Mouse (Mus musculus) left cerebral cortex, adult 18-20 months (tissue): ENCODE data around the gene Gpr158. TPM values are rescaled to one million over a fixed set of nuclear protein-coding genes. Genes with fewer than 3 reads are reported as not detected.
A peak's percentile ranks its signal among the peaks of the same experiment; 100 is the strongest.
"Not testable (repeated sequence)": the region's sequence is repeated elsewhere in the genome, so short reads cannot be mapped to it uniquely, and the experiment has no call there.

ENCODE experiments used
- DNase-seq, 2 experiments: peaks; one replicate each; pipeline ENCODE4 v3.0.0; 2021 to 2022; ENCODE audit warnings: low spot score in 2 of 2, mixed read lengths in 1 of 2
- long read RNA-seq, 2 experiments: library from polyadenylated mRNA; stranded (forward); transcript quantifications; one replicate each; pipeline ENCODE4 v2.0.0; 2021
- total RNA-seq, 2 experiments: library from RNA; stranded (reverse); gene quantifications; 2 replicates each; pipeline ENCODE4 v1.2.3; 2021

Gpr158 gene
- 100 to 1,000 TPM; 112 to 122 TPM for total RNA-seq
- long read RNA-seq, experiment 1, full-length matches to known transcripts: 23 of 44 reads
- long read RNA-seq, experiment 1, partial matches to known transcripts: 20 of 44 reads
- long read RNA-seq, experiment 1, other reads (novel, unspliced or antisense): 1 of 44 reads
- long read RNA-seq, experiment 2, full-length matches to known transcripts: 2 of 16 reads
- long read RNA-seq, experiment 2, partial matches to known transcripts: 5 of 16 reads
- long read RNA-seq, experiment 2, other reads (novel, unspliced or antisense): 9 of 16 reads

- peak; percentile 92 to 93 for DNase-seq
These were observed at the start of gene Gpr158 for GRCm38 (mm10) chr2:21367345-21368111. Gene Gpr158, plus strand, starts transcription at chr2:21367542.

- DNase-seq: peak; percentile 46 to 68
These were observed 23.5 kb upstream of the Gpr158 start for GRCm38 (mm10) chr2:21343821-21344220.

DNA sequence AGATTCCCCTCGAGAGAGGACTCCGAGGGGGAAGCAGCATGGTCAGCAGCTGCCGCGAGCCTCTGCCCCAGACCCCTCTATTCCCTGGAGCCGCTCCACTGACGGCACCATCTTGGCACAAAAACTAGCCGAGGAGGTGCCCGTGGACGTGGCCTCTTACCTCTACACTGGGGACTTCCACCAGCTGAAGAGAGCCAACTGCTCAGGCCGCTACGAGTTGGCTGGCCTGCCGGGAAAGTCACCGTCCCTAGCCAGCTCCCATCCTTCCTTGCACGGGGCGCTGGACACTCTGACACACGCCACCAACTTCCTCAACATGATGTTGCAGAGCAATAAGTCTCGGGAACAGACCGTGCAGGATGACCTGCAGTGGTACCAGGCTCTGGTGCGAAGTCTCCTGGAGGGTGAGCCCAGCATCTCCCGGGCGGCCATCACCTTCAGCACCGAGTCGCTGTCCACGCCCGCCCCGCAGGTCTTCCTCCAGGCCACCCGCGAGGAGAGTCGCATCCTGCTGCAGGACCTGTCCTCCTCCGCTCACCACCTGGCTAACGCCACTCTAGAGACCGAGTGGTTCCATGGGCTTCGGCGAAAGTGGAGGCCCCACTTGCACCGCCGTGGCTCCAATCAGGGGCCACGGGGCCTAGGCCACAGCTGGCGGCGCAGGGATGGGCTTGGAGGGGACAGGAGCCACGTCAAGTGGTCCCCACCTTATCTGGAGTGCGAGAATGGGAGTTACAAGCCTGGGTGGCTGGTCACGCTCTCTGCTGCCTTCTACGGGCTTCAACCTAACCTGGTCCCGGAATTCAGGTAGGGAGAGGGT is 1.2 kb downstream of the Gpr158 start:
- peak; percentile 7 to 34 for DNase-seq

- DNase-seq: no peak
These were observed 1.8 kb downstream of the Gpr158 start for GRCm38 (mm10) chr2:21369171-21369485.

DNA sequence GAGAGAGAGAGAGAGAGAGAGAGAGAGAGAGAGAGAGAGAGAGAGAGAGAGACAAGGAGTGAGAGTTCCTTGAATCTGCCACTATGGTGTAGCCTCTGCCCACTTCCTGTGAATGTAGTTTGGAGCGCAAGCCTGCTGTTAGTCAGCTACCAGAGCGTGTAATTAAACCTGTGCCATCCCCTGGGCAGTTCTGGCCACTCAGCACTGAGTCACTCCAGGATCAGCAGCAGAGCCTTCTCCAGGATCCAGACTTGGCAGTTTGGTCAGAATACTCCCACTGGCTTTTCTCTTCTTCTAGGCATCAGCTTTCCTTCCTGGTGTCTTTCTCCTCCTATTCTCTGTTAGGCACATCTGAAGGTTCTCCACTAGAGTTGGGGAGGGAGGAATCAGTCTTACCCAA is 2.2 kb downstream of the Gpr158 start:
- peak; percentile 44 to 62 for DNase-seq

DNA sequence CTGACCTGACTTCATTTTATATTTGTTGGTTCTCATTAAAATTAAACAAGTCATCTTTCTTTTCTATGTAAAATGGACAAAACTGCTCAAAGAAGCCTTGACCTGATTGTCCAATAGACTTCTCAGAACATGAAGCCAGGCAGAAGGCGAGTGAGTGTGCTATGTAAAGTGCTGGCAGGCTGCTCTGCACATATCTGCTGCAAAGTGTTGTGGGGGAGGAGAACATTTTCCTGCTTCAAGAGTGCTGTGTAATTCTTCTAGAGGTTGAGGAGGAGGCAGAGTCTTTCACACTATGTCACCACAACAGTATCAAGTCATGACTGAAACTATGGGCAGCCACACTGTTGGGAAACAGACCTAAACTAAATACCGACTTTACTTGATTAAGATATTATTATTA is 12.2 kb downstream of the Gpr158 start:
- DNase-seq: peak; percentile 34 to 58

DNA sequence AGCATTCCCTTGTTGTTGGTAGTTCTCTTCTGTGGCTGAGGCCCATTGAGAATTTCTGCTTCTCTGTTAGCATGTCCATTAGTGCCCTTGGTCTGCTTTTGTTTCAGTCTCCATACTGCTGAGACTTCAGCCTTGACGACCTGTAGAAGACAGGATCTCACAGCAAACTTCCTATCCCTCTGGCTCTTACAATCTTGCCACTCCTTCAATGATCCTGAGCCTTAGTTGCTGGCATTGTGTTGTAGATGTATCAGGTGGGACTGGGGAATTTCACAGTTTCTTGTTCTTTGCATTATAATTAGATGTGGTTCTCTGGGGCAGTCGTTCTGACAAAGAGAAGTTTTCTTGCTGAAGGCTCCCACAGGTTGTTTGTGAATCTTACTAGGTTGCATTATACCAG is 25.4 kb downstream of the Gpr158 start:
- DNase-seq: no peak

DNA sequence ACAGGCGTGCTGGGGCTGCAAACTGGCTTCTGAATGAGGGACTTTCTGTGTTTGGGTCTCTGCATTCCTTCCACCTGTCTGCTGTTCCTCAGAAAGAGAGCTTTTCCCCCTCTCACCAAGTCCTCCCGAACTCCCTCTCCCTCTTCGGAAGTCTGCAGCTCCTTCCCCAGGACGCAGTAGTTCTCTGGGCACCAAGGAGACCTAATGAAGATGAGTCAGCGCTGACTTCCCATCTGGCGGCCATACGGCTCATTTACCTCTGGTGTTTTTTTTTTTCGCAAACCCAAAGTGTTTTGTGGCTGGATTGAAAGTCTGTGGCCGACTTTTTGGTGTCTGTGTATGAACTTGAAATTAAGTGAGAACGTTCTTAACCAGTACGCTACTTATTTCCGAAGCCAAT is 30.0 kb downstream of the Gpr158 start:
- peak in 1 of 2 experiments; percentile 20 for DNase-seq

DNA sequence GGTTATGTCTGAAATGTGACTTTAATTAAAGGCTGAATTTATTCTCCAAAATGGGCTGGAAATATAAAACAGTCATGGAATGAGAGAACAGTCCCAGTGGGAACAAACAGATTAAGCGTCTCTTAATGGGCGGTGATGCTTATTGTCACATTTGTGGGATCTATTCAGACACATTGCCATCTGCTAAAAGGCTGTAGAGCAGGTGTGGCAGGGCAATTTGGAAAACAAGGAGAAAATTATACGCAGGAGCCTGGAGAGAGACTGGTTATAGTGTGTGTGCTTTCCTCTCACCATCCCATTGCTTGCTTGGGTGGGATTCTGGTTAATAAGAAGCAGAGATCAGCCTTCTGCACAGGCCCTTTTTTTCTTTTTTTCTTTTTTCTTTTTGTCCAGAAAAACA is 32.3 kb downstream of the Gpr158 start:
- DNase-seq: no peak

DNA sequence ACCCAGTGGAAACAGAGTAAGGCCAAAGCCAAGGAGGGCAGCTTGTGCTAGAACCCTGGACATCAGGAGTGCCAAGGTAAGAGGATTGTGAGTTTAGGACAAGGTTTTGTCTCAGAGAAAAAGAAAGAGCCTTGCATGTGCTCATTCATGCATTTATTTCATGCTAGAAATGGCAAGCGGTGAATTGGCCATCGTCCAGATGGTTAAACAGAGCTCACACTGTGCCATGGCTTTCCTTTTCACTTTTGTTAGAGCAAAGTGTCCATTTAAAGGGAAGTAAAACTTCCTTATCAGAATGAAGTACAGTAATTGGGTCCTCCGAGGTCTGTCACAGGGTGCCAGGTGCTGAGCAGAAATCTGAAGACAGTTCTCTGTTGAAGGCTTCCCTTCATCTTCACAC is 38.3 kb downstream of the Gpr158 start:
- DNase-seq: no peak

DNA sequence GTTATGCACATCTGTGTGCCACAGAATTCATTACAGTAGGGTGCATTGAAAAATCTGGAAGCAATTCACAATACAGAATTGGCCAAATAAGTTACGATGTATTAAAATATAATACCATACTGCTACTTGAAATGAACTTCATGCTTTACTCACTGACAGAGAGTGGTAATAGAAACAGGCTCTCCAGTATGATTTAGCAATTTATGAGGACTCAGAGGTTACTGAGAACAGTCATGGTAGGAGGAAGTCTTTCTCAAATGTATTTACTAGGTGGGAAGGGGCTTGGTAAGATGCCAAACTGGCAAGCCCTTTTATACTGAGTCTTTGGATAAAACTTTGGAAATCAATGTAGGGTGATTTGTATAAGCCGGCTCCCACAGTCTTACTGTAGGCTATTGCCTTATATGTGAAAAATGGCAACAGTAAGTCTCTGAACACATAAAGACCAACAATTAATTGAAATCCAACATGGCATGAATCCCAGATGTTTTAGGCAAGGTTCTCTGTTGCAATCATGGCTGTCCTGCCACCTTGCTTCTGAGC is 40.2 kb downstream of the Gpr158 start:
- no peak for DNase-seq

- no peak for DNase-seq
These were observed 41.5 kb downstream of the Gpr158 start for GRCm38 (mm10) chr2:21408821-21409220.

DNA sequence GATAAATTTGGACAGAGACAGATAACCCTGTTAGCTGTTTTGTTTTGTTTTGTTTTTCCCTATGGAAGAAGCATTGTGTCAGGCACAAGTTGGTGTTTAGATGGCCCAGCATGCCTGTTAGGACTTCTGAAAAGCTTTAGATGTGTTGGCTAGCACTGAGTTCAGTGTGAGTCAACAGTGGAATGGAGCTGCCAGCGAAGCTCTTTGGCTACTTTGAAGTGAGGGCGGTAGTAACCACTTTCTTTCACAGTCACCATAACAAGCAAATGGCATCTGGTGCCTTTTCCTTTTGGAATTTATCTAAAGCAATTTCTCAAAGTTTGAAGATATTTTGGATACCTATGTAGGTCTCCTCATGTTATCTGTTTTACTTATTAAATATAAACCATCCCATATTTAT is 62.9 kb downstream of the Gpr158 start:
- DNase-seq: no peak

DNA sequence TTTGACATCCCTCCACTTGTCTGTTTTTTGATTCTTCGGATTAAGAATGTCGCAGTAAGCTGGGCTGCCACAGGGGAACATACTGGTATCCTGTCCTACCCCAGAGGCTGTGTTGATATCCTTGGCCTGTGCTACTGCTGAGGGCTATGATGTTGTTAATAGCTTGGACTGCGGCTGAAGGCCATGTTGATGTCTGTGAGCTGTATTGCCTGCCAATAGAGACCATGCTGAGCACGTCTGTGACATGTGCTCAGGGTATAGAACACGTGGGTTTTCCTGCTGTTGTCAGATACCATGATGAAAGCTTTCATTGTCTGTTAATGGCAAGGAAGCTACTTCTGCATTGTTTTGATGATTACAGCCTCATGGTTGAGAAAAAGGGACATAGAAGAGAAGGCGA is 63.8 kb downstream of the Gpr158 start:
- DNase-seq: no peak

GRCm38 (mm10) chr2:21439626-21440025 is 72.3 kb downstream of the Gpr158 start:
- no peak for DNase-seq

DNA sequence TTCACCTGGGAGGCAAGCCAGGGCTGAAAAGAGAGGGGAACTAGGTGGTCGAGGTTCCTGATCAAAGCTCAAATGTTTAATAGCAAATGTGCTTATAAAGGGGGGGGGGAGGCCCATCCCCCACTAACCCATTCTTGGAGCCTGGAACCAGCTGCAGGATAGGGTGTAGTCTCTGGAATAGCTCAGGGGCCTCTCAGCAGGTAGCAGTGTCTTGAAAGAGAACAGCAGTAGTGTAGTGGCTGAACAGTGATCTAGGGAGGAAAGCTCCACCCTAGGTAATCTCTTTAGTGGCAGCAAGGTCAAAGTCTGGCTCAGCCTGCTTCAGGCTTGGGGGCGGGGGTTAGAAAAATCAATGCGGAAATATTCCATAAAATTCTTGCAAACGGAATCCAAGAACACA is 93.3 kb downstream of the Gpr158 start:
- not testable (repeated sequence) for DNase-seq

GRCm38 (mm10) chr2:21474957-21475356 is 107.6 kb downstream of the Gpr158 start:
- DNase-seq: no peak

DNA sequence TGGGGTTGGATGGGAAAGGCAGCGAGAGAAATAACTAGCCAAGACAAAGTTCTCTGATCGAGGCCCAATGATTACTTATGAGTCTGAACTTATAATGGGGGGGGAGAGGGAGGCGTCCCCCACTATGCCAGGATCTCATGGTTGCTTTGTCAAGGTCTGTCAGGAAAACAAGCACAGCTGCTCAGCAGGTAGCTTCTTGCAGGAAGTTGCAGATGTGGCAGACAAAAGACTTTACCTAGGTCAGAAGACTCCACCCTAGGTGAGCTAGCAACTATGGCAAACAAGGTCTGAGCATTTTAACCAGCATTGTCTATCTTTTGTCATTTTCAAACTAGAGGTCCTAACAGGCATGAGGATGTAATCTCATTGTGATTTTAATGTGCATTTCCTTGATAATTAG is 129.5 kb downstream of the Gpr158 start:
- DNase-seq: no peak

DNA sequence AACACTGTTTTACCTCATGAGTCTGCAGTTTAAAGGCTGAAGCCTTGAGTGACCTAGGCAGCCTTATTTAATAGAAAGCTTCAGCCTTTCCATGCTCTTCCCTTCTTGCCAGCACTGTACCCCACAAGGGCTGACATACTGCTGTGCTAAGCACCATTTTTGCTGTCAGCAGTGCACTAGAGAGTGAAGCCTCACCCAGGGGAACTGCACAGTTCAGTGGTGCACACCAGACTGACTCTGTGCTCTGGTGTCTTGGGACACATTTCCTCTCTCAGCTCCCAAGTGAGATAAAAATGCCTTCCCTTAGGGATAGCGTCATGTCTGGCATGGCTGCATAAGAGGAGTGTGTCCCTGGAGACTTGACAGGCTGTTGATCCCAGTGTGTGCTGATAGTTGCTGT is 130.6 kb downstream of the Gpr158 start:
- no peak for DNase-seq

DNA sequence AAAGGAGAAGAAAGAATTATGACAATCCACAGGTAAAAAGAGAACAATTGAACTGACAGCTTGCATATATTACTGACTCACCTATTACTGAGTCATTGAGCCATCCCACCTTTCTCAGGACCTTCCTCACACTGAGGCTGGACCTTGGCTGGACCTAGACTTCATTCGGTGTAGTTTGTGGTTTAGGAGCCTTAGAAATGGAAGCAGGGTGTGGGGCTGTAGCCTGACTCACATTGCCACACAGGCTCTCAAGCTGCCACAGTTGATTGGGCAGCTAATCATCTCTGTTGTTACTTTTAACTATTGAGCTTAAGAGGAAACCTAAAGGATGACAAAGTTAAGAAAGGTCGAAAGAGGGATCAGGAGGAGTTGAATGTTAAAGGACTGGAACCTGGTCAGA is 132.1 kb downstream of the Gpr158 start:
- DNase-seq: no peak

- DNase-seq: no peak
These were observed 140.1 kb downstream of the Gpr158 start for GRCm38 (mm10) chr2:21507449-21507848.

DNA sequence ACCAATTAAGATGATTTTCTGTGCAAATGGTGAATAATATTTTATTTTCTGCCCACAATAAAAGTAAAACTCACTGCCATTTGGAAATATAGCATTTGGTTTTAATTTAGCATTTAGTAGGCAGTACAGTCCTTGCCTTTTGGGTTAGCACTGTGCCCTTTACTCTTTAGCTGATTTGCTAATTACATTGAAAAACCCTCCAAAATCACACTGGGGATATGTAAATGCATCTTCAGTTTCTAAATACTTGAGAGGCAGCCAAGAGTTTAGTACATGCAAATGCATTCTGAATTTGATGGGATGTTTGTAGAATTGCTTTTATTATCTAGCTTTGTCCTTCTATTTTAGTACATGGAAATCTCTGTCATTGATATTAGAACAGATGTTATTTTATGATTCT is 163.4 kb downstream of the Gpr158 start:
- no peak for DNase-seq
